Mouse (Mus musculus): Measurements from ENCODE around the gene Cenpm. TPM values are rescaled to one million over a fixed set of nuclear protein-coding genes. Genes with fewer than 3 reads are reported as not detected.

Cenpm gene
- not detected for total RNA-seq (2021)
- long read RNA-seq, experiment 1, result 0 reads
- long read RNA-seq, experiment 2, result 0 reads

DNA sequence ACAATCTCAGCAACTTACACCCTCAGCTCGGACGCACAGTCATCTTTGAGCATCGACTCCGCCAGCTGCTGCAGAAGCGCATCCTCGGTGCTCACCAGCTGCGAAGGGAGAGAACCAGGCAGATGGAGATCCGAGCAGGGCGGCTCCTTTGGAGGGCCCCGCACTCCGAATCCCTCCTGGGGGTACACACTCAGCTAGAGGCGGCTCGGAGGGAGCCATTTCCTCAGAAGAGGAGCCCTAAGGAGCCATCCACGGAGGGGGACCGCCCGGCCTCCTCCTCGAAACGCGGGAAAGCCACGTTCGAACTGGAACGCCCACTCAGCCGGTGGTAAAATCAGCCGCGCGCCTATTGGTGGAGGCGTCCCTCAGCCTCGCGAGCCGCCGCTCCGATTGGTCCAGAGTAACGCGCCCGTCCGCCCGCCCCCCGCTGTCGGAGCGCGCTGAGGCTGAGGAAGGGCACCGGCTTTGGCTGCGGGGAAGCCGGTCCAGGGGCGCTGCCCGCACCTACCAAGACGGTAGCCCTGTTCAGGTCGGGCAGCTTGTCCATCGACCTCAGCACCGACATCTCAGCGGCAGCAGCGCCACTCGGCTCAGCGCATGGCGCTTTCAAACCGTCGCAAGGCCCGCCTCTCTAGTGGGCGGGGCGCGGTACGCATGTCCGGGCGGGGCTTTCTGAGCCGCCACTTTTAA is at the start of gene Cenpm:
TSS of gene Cenpm (minus strand) at position 634 of the 690 bp plus-strand sequence.
- H3K4me3 ChIP-seq, result peak within 1 kb of the TSS; percentile 93
- H3K27ac ChIP-seq, result peak within 1 kb of the TSS; percentile 83
- no peak for TF ChIP-seq CTCF (IDR thresholded peaks at IDR 0.05)
- peak; percentile 95 for DNase-seq
- intact Hi-C loops (cut with DNase I), result no loop called here

DNA sequence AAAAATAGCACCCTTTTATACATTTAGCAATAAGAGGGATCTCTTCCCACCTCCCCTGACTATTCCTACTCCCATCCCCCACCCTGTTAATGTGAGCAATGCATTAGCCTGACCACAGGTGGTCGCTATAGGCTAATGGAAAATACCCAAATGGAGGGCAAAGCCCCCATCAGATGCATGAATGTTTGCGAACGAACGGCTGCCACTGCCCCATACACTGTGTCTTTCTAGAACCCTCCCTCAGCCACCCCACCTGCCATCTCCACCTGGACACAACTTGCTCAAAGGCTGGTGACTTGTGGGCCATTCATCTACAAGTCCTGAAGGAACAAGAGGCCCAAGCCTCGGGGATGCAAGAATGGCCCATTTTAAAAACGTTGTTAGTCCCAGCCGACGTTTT is 49.5 kb upstream of the Cenpm start:
- intact Hi-C loops (cut with DNase I), result no loop called here
- Histone ChIP-seq H3K4me3 (no peak overlapping the region), H3K27ac (no peak overlapping the region)
- TF ChIP-seq CTCF (IDR thresholded peaks at IDR 0.05), result peak; percentile 50
- DNase-seq, result no peak

DNA sequence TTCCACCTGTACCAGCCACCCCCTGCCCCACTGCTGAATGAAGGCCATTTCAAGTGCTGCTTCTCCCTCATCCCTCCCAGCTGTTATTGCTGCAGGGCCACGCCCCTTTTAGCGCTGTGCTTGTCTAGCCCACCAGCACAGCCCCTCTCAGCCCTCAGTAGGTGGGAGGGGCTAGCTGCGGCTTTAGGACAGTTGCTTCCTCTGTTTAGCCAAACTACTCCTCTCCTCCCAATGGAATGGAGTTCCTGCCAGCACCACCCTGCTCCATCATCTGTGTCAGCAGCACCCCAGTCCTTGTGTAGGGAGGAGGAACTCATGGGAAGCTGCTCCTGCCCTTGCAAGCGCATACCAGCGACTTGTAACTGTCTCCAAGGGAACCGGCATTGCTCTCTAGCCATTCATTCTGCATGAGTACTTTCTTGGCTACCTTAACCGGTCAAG is 48.7 kb upstream of the Cenpm start:
- no peak for TF ChIP-seq CTCF (IDR thresholded peaks at IDR 0.05)
- no peak overlapping the region for H3K4me3 ChIP-seq
- H3K27ac ChIP-seq, result no peak overlapping the region
- intact Hi-C loops (cut with DNase I), result no loop called here
- DNase-seq, result no peak

DNA sequence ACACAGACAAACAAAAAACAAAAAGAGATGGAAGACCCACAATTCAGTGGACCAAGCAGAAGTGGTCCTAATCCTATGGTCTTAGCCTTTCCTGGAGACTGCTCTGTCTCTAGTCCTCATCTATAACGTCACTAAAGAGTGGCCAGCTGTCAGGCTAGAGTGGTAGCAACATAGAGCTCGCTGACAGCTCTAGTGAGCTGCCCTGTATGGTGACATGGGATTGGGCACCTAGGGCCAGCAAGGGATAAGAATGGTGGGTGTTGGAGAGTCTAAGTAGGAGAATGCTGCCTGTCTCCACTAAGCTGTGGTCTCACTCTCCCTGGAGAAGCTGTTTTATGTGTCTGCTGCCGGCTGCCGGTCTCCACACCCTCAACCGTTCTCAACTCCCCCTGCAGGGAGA is 48.3 kb upstream of the Cenpm start:
- intact Hi-C loops (cut with DNase I), result no loop called here

DNA sequence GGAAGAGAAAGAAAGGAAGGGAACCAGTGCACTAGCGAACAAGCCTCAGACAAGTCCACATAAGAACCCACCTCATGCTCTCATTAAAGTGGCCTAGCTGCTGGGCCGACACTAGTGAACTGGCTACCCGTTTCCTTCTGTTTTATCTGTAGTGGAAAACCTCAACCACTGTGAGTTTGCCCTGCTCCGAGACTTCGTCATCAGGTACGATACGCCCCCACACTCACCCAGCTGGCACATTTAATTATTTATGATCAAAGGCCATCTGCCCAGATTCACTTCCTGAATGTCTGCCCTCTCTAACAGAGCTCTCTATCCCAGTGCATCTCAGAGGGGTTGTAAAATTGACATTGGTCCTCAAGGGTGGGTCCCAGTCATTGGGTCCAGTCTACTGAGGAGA is 45.7 kb upstream of the Cenpm start:
- no peak overlapping the region for H3K4me3 ChIP-seq
- no peak for TF ChIP-seq CTCF (IDR thresholded peaks at IDR 0.05)
- no peak overlapping the region for H3K27ac ChIP-seq
- no peak for DNase-seq
- intact Hi-C loops (cut with DNase I), result no loop called here

More for the DNA sequence above, 48.3 kb upstream of the Cenpm start:
- DNase-seq, result no peak
- H3K27ac ChIP-seq, result no peak overlapping the region
- TF ChIP-seq CTCF (IDR thresholded peaks at IDR 0.05), result no peak
- H3K4me3 ChIP-seq, result no peak overlapping the region

DNA sequence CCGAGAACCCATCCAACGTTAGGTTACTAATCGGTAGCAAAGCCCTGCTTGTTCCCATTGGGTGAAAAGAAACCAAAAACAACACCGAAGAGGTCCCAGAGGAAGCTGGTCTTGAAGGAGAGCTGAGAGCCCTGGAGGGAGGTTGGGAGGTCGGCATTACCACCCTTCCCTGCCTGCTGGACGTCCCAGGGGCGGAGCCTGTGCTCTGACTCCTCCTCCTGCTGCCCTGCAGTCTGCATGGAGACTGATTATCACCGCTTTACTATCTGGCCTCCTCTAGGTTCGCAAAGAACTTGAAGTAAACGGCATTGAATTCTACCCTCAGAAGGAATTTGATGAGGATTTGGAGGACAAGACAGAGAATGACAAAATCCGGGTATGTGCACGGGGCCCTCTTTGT is 41.6 kb upstream of the Cenpm start:
- TF ChIP-seq CTCF (IDR thresholded peaks at IDR 0.05), result no peak
- intact Hi-C loops (cut with DNase I), result no loop called here
- no peak for DNase-seq
- no peak overlapping the region for H3K4me3 ChIP-seq
- H3K27ac ChIP-seq, result no peak overlapping the region

DNA sequence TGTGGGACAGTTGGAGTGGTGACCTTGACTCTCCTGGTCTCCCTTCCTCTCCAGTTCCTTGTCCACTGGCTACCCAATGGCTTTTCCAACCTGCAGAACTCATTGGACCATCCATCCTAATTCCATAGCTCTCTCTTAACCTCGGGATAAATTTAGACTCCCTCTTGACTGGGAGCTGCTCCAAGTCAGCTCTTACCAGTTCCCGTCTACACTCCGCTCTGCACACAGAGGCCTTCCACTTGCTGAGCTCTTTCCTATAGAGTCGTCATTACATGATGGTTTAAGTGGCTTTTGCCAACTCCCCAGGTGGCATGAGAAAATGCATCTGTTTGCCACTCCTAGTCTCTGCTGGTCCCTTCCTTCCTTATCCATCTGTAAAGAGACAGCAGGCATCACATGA is 36.1 kb upstream of the Cenpm start:
- Histone ChIP-seq H3K27ac (no peak overlapping the region), H3K4me3 (no peak overlapping the region)
- intact Hi-C loops (cut with DNase I), result no loop called here
- no peak for DNase-seq
- TF ChIP-seq CTCF (IDR thresholded peaks at IDR 0.05), result no peak

DNA sequence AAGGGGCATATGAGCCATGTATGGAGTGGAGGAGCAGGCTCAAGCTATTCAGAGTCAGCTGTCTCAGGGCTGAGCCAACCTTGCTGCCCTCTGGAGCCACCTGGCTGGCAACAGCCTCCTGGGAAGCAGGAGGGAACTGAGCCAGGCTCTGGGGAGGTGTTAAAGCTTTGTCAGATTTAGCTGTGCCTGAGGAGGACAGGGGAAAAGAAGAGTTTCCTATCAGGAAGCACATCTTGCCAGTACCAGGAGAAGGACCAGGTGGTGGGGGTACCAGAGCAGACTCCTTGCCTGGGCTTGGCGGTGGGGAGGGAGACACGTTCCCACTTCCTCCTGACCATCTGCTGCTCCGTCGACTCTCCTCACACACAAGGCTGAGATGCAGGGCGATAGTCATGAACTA is 33.0 kb upstream of the Cenpm start:
- no peak for DNase-seq
- intact Hi-C loops (cut with DNase I), result no loop called here
- Histone ChIP-seq H3K27ac (no peak overlapping the region), H3K4me3 (no peak overlapping the region)
- no peak for TF ChIP-seq CTCF (IDR thresholded peaks at IDR 0.05)

DNA sequence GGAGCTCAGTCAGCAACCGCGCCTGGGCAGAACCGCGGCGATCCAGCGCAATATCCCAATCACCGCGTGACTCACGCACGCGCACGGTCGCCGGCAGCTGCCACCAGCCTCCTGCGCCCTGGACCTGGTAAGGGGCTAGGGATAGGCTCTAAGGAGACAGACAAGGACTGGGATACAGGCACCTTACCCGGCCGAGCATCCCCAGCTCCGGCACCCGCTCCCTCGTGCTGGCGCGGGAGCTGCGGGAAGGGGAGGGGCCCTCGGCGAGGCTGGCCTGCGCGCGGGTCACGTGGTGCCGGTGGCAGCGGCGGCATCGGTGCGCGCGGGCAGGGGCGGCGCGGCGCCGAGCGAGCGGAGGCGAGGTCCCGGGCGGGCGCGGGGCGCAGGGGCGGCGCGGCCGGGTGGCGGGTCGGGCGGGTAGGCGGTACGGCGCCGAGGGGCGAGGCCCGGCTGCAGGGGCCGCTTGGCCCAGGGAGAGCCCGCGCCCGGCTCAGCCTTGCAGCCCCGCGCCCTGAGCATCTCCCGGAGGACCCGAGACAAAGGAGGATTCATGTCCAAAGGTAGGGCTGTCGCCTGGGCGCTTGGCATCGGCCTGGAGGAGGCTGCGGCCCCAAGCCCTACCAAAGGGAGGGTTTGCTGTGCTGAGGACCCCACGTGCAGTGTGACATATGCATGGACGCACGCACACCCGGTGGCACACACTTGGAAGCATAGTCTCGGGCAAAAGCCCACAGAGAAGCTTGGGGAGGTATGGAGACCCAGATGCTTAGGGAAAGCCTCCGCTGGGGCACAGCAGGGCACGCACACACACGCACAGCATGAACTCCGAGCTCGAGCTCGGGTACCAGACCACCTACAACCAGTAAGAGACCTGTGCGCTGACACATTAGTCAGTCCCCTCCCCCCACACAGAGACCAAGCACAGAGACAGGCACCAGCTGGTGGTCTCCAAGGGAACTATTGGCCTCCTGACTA is 30.7 kb upstream of the Cenpm start:
- peak; percentile 43 for DNase-seq
- H3K4me3 ChIP-seq, result peak overlapping the region; percentile 64
- no peak overlapping the region for H3K27ac ChIP-seq
- no peak for TF ChIP-seq CTCF (IDR thresholded peaks at IDR 0.05)
- intact Hi-C loops (cut with DNase I), result no loop called here

DNA sequence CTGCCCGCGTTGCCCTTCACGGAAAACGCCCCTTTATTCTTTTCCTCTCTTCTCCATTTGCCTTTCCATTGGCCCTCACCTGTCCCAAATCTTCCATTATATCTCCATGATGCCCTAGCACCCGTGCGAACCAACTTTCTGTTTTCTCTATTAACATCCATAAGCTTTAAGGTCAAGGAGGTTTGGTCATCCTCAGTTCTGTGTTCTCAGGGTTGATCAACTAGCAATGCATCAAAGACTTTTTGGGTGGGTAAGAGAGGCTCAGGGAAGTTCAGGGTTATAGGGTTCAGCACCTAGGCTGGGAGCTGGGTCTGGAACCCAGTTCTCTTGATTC is 30.0 kb upstream of the Cenpm start, which contains the start of gene Sept3:
TSS of gene Sept3 (plus strand) at position 301 of the 334 bp plus-strand sequence.
- intact Hi-C loops (cut with DNase I), result no loop called here
- TF ChIP-seq CTCF (IDR thresholded peaks at IDR 0.05), result no peak
- Histone ChIP-seq H3K27ac (no peak within 1 kb of the TSS), H3K4me3 (peak within 1 kb of the TSS; percentile 64)
- DNase-seq, result no peak

DNA sequence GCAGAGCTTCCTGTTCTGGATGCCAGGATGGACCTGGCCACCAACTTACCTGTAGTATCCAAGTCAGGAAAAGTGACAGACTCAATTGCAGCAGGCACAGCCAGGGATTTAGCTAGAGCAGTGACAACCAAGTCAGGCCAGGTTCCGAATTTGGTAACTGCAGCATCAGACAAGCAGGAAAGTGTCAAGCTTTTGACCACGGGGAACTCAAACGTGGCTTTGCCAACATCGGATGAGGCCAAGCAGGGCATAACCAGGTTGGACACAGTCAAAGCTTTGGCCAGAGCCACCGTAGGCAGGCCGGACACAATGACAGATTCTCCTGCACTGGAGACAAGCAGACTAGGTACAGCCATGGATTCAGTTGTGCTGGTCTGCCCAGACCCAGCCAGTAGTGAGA is 27.7 kb upstream of the Cenpm start:
- Histone ChIP-seq H3K27ac (no peak overlapping the region), H3K4me3 (no peak overlapping the region)
- intact Hi-C loops (cut with DNase I), result no loop called here
- TF ChIP-seq CTCF (IDR thresholded peaks at IDR 0.05), result no peak
- DNase-seq, result no peak

DNA sequence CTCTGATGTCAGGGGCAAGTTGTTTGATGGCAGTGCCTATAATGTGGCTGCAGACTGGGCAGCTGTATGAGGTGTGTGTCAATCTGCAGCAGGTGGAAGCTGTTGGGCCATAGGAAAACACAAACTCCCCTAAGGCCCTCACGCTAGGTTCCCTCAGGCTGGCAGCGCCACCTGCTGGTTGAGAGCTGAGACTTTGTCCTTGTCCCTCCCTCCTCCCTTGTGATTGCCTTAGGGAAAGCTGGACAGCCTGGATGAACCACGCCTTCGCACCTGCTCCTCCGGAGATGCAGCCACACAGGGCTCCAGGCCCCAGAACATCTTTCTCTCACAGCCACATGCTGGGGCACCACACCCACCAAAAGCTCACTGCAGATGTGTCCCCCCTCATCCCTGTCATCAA is 26.7 kb upstream of the Cenpm start:
- Histone ChIP-seq H3K4me3 (no peak overlapping the region), H3K27ac (no peak overlapping the region)
- TF ChIP-seq CTCF (IDR thresholded peaks at IDR 0.05), result peak; percentile 80
- intact Hi-C loops (cut with DNase I), result no loop called here
- peak; percentile 74 for DNase-seq

DNA sequence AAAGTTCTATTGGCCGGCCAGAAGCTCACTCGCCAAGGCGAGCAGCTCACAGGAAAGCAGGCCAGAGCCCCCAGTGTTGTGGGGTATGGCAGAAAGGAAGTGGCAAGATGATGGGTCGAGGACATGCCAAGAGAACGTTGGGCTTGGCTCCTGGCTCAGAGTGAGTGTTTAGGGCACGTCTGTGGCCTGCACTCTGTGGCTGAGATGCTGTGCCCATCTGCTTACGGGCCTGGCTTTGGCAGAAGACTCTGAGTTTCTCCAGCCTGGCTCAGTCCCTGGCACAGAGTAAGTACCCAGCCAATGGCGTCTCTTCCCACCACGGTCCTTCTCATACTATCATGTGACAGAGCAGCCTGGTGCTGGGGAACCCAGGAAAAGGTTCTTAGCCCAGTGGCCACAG is 24.2 kb upstream of the Cenpm start:
- Histone ChIP-seq H3K4me3 (no peak overlapping the region), H3K27ac (no peak overlapping the region)
- no peak for DNase-seq
- TF ChIP-seq CTCF (IDR thresholded peaks at IDR 0.05), result no peak
- intact Hi-C loops (cut with DNase I), result no loop called here
